Comparison of ENCODE assay signal across 22 mouse cellular contexts in the genomic region with DNA sequence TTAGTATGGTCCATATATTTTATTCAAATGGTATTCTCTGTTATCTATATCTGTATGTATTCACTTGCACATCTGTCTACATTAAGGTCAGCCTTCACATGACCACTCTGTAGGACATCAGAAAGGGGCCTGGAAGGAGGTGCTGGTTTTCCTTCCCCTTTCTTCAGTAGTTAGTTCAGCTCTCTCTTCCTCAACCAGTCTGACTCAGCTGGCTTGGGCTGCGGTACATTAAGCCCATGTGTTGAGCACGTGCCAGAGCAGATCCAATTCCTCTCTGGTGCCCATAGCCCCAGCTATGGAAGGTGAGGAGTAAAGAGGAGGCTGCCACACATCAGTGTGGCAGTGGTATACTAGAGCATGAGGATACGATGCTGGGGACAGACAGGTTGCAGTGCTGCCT. TPM values are rescaled to one million over a fixed set of nuclear protein-coding genes. Genes with fewer than 3 reads are reported as not detected.
DNase-seq lines count a peak whose midpoint lies in the region; ATAC-seq and TF ChIP-seq lines count a peak whose summit lies in the region.
"Had no signal": no experiment of that assay in that cellular context is flagged by ENCODE, and none has a peak within 500 bp of the region (broad histone marks: within the 10 kb centered on the region; RNA-seq: fewer than 3 reads in every experiment).

No protein-coding gene starts in this region.

- H3K4me1 ChIP-seq in spleen, adult 2 months (ENCODE audit: control insufficient read depth, insufficient read depth, insufficient read length) = peaks cover 22% of the 10 kb centered on the region
- no peaks in the 10 kb centered on the region for H3K4me1 ChIP-seq in liver, embryonic 16.5 days (ENCODE audit: control insufficient read depth, low read depth, low read length)
- H3K4me1 ChIP-seq: forebrain, embryonic 15.5 days; hindbrain, embryonic 15.5 days; limb, embryonic 12.5 days; midbrain, embryonic 13.5 days had no signal

- peak; percentile 54 for DNase-seq in gastrocnemius, adult 2 months
- no peak for DNase-seq in gastrocnemius, postnatal 25 days
- DNase-seq in spleen, adult 2 months (ENCODE audit: low read depth in 1 of 2, low spot score in 2 of 2) = peak; percentile 26 to 31
- no peak for DNase-seq in spleen, postnatal 14 days (ENCODE audit: low spot score in 2 of 2)
- no peak for DNase-seq in ovary, postnatal 36 days (ENCODE audit: low spot score)
- DNase-seq in urinary bladder, postnatal 4 days (ENCODE audit: low spot score in 2 of 2) = no peak
- DNase-seq in urinary bladder, postnatal 25 days (ENCODE audit: low spot score) = no peak
- DNase-seq: adrenal gland, postnatal 14 days; cerebellum, adult 18-20 months; gastrocnemius, postnatal 36 days; kidney, adult 18-20 months; kidney, postnatal 36 days; lung, postnatal 10 days; retina, postnatal 1 day; thymus, postnatal 14 days had no signal

- H3K27me3 ChIP-seq in spleen, adult 2 months (ENCODE audit: control insufficient read depth, insufficient read depth, low read length) = no peaks in the 10 kb centered on the region
- H3K27me3 ChIP-seq in liver, embryonic 16.5 days (ENCODE audit: control insufficient read depth, insufficient read depth, low read depth, low read length) = no peaks in the 10 kb centered on the region
- H3K27me3 ChIP-seq: embryonic facial prominence, embryonic 15.5 days; forebrain, embryonic 15.5 days; hindbrain, embryonic 15.5 days; limb, embryonic 12.5 days; midbrain, embryonic 13.5 days had no signal

- H3K4me2 ChIP-seq in liver, embryonic 16.5 days (ENCODE audit: low read depth, low read length) = no peak overlapping the region
- H3K4me2 ChIP-seq: embryonic facial prominence, embryonic 15.5 days; forebrain, embryonic 15.5 days; hindbrain, embryonic 15.5 days; limb, embryonic 12.5 days; midbrain, embryonic 13.5 days had no signal

- H3K36me3 ChIP-seq in spleen, adult 2 months (ENCODE audit: control insufficient read depth, insufficient read depth, low read length) = 0 out of 2 replicates have a peak, but pooled peaks cover 2% of the 10 kb centered on the region
- H3K36me3 ChIP-seq in liver, embryonic 16.5 days (ENCODE audit: control insufficient read depth, insufficient read depth) = peaks cover 71% of the 10 kb centered on the region

- H3K27ac ChIP-seq in gastrocnemius, adult 2 months = peak overlapping the region; percentile 20
- 0 out of 2 replicates have a peak overlapping the region, but pooled peaks have one; percentile 34 for H3K27ac ChIP-seq in spleen, adult 2 months (ENCODE audit: insufficient read depth, low read length)
- H3K27ac ChIP-seq in liver, embryonic 16.5 days (ENCODE audit: low read length) = no peak overlapping the region
- H3K27ac ChIP-seq: embryonic facial prominence, embryonic 15.5 days; hindbrain, embryonic 15.5 days; limb, embryonic 12.5 days had no signal

- WGBS in spleen, adult 2 months = 40% methylated on average over 3 of the region's 3 CpGs
- 74% methylated on average over 3 of the region's 3 CpGs for WGBS in liver, embryonic 16.5 days (ENCODE audit: insufficient replicate concordance)

- no peak for TF ChIP-seq POLR2A in spleen, adult 2 months (IDR thresholded peaks at IDR 0.05; ENCODE audit: low read depth, low read length)

- intact Hi-C loops in gastrocnemius, adult 2 months (cut with DNase I) = no loop called here

- no peak overlapping the region for H3K4me3 ChIP-seq in gastrocnemius, adult 2 months
- H3K4me3 ChIP-seq in spleen, adult 2 months (ENCODE audit: extremely low read depth, insufficient read depth, insufficient read length) = no peak overlapping the region
- no peak overlapping the region for H3K4me3 ChIP-seq in liver, embryonic 16.5 days (ENCODE audit: low read depth, low read length)
- H3K4me3 ChIP-seq: embryonic facial prominence, embryonic 15.5 days; forebrain, embryonic 15.5 days; hindbrain, embryonic 15.5 days; left cerebral cortex, adult 2 months; limb, embryonic 12.5 days; midbrain, embryonic 13.5 days had no signal

- TF ChIP-seq CTCF in gastrocnemius, adult 2 months (IDR thresholded peaks at IDR 0.05) = no peak
- no peak for TF ChIP-seq CTCF in spleen, adult 2 months (IDR thresholded peaks at IDR 0.05; ENCODE audit: extremely low read depth, insufficient read depth, insufficient read length, insufficient replicate concordance)

- no peak overlapping the region for H3K9ac ChIP-seq in liver, embryonic 16.5 days (ENCODE audit: low read depth, low read length)
- H3K9ac ChIP-seq: embryonic facial prominence, embryonic 15.5 days; forebrain, embryonic 15.5 days; hindbrain, embryonic 15.5 days; limb, embryonic 12.5 days; midbrain, embryonic 13.5 days had no signal

- ATAC-seq in liver, embryonic 16.5 days (ENCODE audit: low read depth) = 0 out of 2 replicates have a peak, but pooled peaks have one; percentile 30
- ATAC-seq: forebrain, embryonic 15.5 days; midbrain, embryonic 13.5 days had no signal

- H3K9me3 ChIP-seq in liver, embryonic 16.5 days (replicated peaks; ENCODE audit: control insufficient read depth, low read length) = no peaks in the 10 kb centered on the region
- H3K9me3 ChIP-seq: embryonic facial prominence, embryonic 15.5 days; forebrain, embryonic 15.5 days; hindbrain, embryonic 15.5 days; limb, embryonic 12.5 days; midbrain, embryonic 13.5 days had no signal

RNA-seq across cellular contexts. Expression of a gene that starts 47.6 kb away (rescaled TPM):
- total RNA-seq in gastrocnemius, adult 2 months (2021) = under 1 TPM in 1 of 2 experiments, not detected in 1; 0.22 TPM
- under 1 TPM; 0.19 to 0.64 TPM for total RNA-seq in gastrocnemius, postnatal 25 days (2021)
- polyA plus RNA-seq in spleen, adult 2 months (2012; rRNA removed) = 2.0 and 2.9 TPM in 2 replicates
- not detected in 2 replicates for polyA plus RNA-seq in liver, embryonic 16.5 days (2015; fragmentation: Nextera tagmentation; extraction: Ambion mirVana)

Comparison
In these comparisons a context has a peak if more than half of its experiments do, and no peak if none do; other contexts are left out.
1. DNase-seq: peak in gastrocnemius, adult 2 months (single experiment) and spleen, adult 2 months (2 of 2); none in gastrocnemius, postnatal 25 days (single experiment), spleen, postnatal 14 days (0 of 2), ovary, postnatal 36 days (single experiment), urinary bladder, postnatal 4 days (0 of 2) and urinary bladder, postnatal 25 days (single experiment).